Mouse (Mus musculus) kidney, postnatal 10 days (tissue): ENCODE measurements around the gene Raf1.

ENCODE experiments used
- DNase-seq: peaks from one replicate; pipeline ENCODE4 v3.0.0; 2021; ENCODE audit warnings: mixed read lengths

Gene Raf1

GRCm38 (mm10) chr6:115676452-115677128, at the start of gene Raf1:
TSS of gene Raf1 (minus strand) at chr6:115676635.
- peak; percentile 99 for DNase-seq

- DNase-seq: no peak
Observed at GRCm38 (mm10) chr6:115722246-115722645, 45.8 kb upstream of the Raf1 start.

- DNase-seq: peak; percentile 69
Observed at GRCm38 (mm10) chr6:115717715-115718558, 41.5 kb upstream of the Raf1 start.

- DNase-seq: peak; percentile 35
Observed at GRCm38 (mm10) chr6:115717101-115717652, 40.7 kb upstream of the Raf1 start.

- DNase-seq: no peak
Observed at GRCm38 (mm10) chr6:115711261-115711660, 34.8 kb upstream of the Raf1 start.

- DNase-seq: peak; percentile 48
Observed at GRCm38 (mm10) chr6:115702901-115703300, 26.5 kb upstream of the Raf1 start.

GRCm38 (mm10) chr6:115701302-115701701, 24.9 kb upstream of the Raf1 start:
- no peak for DNase-seq

- DNase-seq: no peak
Observed at GRCm38 (mm10) chr6:115700778-115701177, 24.3 kb upstream of the Raf1 start.

GRCm38 (mm10) chr6:115698699-115699098, 22.3 kb upstream of the Raf1 start:
- DNase-seq: no peak

GRCm38 (mm10) chr6:115697739-115698558, 21.5 kb upstream of the Raf1 start:
- no peak for DNase-seq

- no peak for DNase-seq
Observed at GRCm38 (mm10) chr6:115696707-115697215, 20.3 kb upstream of the Raf1 start.

GRCm38 (mm10) chr6:115695124-115695523, 18.7 kb upstream of the Raf1 start:
- no peak for DNase-seq

- peak; percentile 19 for DNase-seq
Observed at GRCm38 (mm10) chr6:115694441-115694842, 18.0 kb upstream of the Raf1 start.

- peak; percentile 35 for DNase-seq
Observed at GRCm38 (mm10) chr6:115692963-115693730, 16.7 kb upstream of the Raf1 start.

GRCm38 (mm10) chr6:115692163-115692950, 15.9 kb upstream of the Raf1 start:
- DNase-seq: peak; percentile 19

- no peak for DNase-seq
Observed at GRCm38 (mm10) chr6:115690105-115690504, 13.7 kb upstream of the Raf1 start.

GRCm38 (mm10) chr6:115688589-115688988, 12.2 kb upstream of the Raf1 start:
- DNase-seq: no peak

GRCm38 (mm10) chr6:115687753-115688152, 11.3 kb upstream of the Raf1 start:
- no peak for DNase-seq

- no peak for DNase-seq
Observed at GRCm38 (mm10) chr6:115684851-115685646, 8.6 kb upstream of the Raf1 start.

- DNase-seq: no peak
Observed at GRCm38 (mm10) chr6:115684271-115684670, 7.8 kb upstream of the Raf1 start.
